Mouse (Mus musculus) heart, embryonic 15.5 days (tissue): ENCODE measurements at regions not wholly inside any gene's neighbourhood (a gene's known extent, or its start where the extent isn't known, plus 50 kb on each side); places are given as distances from the start of the nearest gene placed in this dataset.

Experiments
- ATAC-seq: fragments of 200-750 bp; cut with Nextera tagmentation; replicated peaks from 2 replicates; pipeline ENCODE4 v1.8.0; 2017; ENCODE audit warnings: low read depth, moderate TSS enrichment; ENCODE audit not compliant: insufficient number of reproducible peaks, insufficient read depth, low FRiP score
- H3K27ac ChIP-seq: fragments of 300-500 bp; sonication (generic); 2 replicates; pipeline ENCODE4 v1.5.1; 2015; ENCODE audit warnings: mild to moderate bottlenecking, inconsistent platforms
- H3K27me3 ChIP-seq: fragments of 300-500 bp; sonication (generic); 2 replicates; pipeline ENCODE4 v1.6.1; 2015; ENCODE audit warnings: inconsistent platforms
- H3K36me3 ChIP-seq: fragments of 300-500 bp; sonication (generic); 2 replicates; pipeline ENCODE4 v1.6.1; 2015; ENCODE audit warnings: mild to moderate bottlenecking, inconsistent platforms
- H3K4me1 ChIP-seq: fragments of 300-500 bp; sonication (generic); replicated peaks from 2 replicates; pipeline ENCODE4 v1.6.1; 2015; ENCODE audit warnings: inconsistent platforms
- H3K4me2 ChIP-seq: fragments of 300-500 bp; sonication (generic); 2 replicates; pipeline ENCODE4 v1.6.1; 2015; ENCODE audit warnings: inconsistent platforms, mild to moderate bottlenecking, moderate library complexity
- H3K4me3 ChIP-seq: fragments of 300-500 bp; sonication (generic); 2 replicates; pipeline ENCODE4 v1.5.1; 2015; ENCODE audit warnings: mild to moderate bottlenecking, inconsistent platforms
- H3K9ac ChIP-seq: fragments of 300-500 bp; sonication (generic); 2 replicates; pipeline ENCODE4 v1.6.1; 2015; ENCODE audit warnings: mild to moderate bottlenecking, inconsistent platforms
- H3K9me3 ChIP-seq: fragments of 300-500 bp; sonication (generic); replicated peaks from 2 replicates; pipeline ENCODE4 v1.6.1; 2016; ENCODE audit warnings: inconsistent platforms
- WGBS: fragments of 180-500 bp; shearing (Covaris S2); methylation state at CpG from one replicate; pipeline ENCODE4 v1.1.7; 2015; ENCODE audit warnings: mixed read lengths; 5-methylcytosine and 5-hydroxymethylcytosine counted together

DNA sequence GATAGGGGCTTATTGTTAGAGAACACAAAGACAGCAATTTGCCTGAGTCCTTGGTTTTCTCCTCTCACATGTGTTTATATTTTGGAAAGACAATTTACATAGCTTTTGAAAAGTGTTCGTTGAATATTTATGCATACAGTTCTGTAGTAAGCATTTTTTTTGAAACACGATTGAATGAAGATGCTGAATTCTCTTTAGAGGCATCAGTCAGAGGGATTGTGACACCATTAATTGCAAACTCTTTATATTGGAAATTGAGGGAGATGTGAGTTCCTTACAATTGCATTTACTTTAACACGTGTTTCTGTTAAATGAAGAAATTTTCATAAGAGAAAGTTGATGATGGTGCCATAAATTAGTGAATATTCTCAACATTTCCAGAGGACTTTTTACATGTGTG, 424.1 kb downstream of the Trib2 start:
- Histone ChIP-seq H3K9me3 (no peaks in the 10 kb centered on the region), H3K4me1 (no peaks in the 10 kb centered on the region), H3K27me3 (no peaks in the 10 kb centered on the region), H3K27ac (no peak overlapping the region), H3K36me3 (no peaks in the 10 kb centered on the region), H3K4me2 (no peak overlapping the region), H3K9ac (no peak overlapping the region), H3K4me3 (no peak overlapping the region)
- no peak for ATAC-seq
- WGBS = 76% methylated on average over 3 of the region's 3 CpGs

DNA sequence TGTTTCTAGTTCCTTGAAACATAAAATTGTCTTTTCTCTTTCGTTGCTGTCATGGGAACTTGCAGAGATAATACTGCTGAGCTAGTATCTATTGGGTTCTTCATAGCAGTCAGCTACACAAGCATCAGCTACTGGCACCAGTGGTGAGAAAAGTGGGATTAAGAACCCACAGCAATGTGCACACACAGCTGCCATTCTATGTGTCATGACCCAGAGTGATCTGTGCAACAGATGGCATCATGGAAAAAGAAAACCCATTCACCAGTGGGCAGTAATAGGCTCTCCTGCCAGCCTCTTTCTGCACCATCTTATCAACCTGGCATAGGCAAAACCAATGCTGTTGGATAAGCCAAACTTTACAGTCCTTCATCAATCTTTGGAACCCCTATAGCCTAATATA, 428.1 kb downstream of the Trib2 start:
- Histone ChIP-seq H3K9me3 (no peaks in the 10 kb centered on the region), H3K9ac (no peak overlapping the region), H3K4me3 (no peak overlapping the region), H3K4me2 (no peak overlapping the region), H3K36me3 (no peaks in the 10 kb centered on the region), H3K27ac (no peak overlapping the region), H3K27me3 (no peaks in the 10 kb centered on the region), H3K4me1 (no peaks in the 10 kb centered on the region)
- no peak for ATAC-seq
- 74% methylated on average over 1 of the region's 1 CpGs for WGBS

DNA sequence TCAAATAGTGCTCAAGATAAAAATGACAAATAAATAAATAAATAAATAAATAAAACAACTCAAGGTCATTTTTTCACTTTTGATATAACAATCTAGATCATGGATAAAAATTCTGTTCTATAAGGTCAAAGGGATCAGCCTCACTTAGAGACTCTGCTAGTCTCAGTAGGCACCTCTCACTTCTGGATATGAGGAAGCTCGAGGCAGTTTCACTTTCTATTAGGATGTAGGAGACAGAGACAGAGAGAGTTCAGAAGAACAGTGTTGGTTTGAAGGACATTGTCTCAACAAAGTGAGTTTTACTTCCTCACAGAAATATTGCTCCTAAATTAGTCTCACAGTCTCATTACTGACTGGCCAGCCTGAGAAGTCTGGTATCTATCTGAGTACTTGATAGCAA, 458.9 kb downstream of the Trib2 start:
- Histone ChIP-seq H3K27ac (no peak overlapping the region), H3K4me3 (no peak overlapping the region), H3K9ac (no peak overlapping the region), H3K4me2 (no peak overlapping the region), H3K9me3 (no peaks in the 10 kb centered on the region), H3K4me1 (no peaks in the 10 kb centered on the region), H3K36me3 (no peaks in the 10 kb centered on the region), H3K27me3 (no peaks in the 10 kb centered on the region)
- no peak for ATAC-seq
- WGBS = 64% methylated on average over 1 of the region's 1 CpGs

DNA sequence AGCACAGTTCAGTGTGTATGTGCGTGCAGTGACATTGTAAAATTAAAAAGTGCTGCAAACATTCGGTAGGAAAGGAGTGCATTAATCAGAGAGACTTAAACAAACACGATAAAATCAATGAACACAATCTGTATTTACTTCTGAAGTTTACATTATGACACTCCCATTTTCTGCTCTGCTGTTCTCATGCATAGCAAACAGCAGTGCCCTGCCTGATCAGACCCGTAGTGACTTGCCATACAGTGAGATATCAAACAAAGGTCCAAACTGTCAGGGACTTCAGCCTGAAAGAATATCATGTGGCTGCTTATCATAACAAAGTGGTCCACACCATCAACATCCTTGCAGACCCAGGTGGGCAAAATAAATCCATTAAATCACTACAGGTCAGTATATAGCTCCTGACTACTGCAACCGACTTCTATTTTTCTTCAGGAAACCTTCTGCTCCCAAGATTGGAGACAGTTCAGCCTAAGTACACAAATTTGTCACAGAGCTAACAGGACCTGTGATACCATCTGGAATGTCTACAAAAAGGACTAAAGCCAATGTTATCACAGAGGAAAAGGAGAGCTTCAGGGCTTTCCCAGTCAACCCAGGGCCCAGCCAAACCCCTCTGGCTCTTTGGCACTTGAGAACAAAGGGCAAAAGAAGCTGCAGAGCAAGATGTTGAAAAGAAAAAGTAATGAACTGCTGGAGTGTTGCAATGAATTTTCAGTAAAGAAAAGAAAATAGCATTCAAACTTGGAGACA, 495.8 kb downstream of the Trib2 start:
- H3K4me1 ChIP-seq = no peaks in the 10 kb centered on the region
- H3K27ac ChIP-seq = no peak overlapping the region
- no peaks in the 10 kb centered on the region for H3K9me3 ChIP-seq
- WGBS = 55% methylated on average over 5 of the region's 5 CpGs
- no peak overlapping the region for H3K4me2 ChIP-seq
- H3K27me3 ChIP-seq = no peaks in the 10 kb centered on the region
- no peak for ATAC-seq
- H3K36me3 ChIP-seq = no peaks in the 10 kb centered on the region
- H3K4me3 ChIP-seq = no peak overlapping the region
- H3K9ac ChIP-seq = no peak overlapping the region

DNA sequence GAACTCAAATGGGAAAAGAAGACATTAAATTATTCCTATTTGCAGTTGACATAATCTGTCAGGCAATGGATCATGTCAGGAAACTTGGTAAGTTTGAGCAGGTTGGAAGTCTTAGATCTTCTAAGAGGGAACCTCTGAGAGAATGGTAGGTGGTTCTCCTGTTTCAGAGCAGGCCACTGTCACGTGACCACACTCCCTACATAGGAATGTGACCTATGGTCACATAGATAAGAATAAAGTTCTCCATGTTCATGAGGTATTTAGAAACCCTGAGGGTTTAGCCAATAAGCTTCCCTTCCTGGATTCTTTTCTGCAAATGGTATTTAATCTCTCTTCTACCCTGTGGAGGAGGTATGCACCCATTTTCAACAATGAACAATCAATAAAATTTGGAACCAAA, 497.1 kb downstream of the Trib2 start:
- Histone ChIP-seq H3K27ac (no peak overlapping the region), H3K9me3 (no peaks in the 10 kb centered on the region), H3K36me3 (no peaks in the 10 kb centered on the region), H3K9ac (no peak overlapping the region), H3K4me1 (no peaks in the 10 kb centered on the region), H3K4me2 (no peak overlapping the region), H3K4me3 (no peak overlapping the region), H3K27me3 (no peaks in the 10 kb centered on the region)
- no peak for ATAC-seq
- WGBS = 34% methylated on average over 1 of the region's 1 CpGs

DNA sequence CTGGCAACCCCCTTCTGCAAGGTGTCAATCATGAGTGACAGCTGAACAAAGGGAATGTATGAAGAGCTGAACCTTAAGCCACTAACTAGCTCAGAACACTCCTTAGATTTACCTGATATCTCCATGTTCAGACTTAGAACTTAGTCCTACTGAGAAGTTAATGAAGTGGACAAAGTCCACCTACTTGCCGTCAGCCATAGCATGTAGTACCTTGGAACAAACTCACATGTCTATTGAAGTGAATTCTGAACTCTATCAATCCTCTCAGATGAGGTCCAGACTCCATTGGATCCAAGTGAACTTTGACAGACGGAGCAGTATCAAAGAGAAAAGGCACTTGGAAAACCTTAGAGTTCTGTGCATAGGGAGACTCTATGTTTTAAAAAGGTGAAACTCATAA, 521.8 kb downstream of the Trib2 start:
- H3K9me3 ChIP-seq = no peaks in the 10 kb centered on the region
- H3K27ac ChIP-seq = no peak overlapping the region
- no peaks in the 10 kb centered on the region for H3K4me1 ChIP-seq
- no peak for ATAC-seq
- no peak overlapping the region for H3K4me2 ChIP-seq
- WGBS = 87% methylated on average over 2 of the region's 2 CpGs
- H3K36me3 ChIP-seq = no peaks in the 10 kb centered on the region
- no peaks in the 10 kb centered on the region for H3K27me3 ChIP-seq
- H3K4me3 ChIP-seq = no peak overlapping the region
- H3K9ac ChIP-seq = no peak overlapping the region

DNA sequence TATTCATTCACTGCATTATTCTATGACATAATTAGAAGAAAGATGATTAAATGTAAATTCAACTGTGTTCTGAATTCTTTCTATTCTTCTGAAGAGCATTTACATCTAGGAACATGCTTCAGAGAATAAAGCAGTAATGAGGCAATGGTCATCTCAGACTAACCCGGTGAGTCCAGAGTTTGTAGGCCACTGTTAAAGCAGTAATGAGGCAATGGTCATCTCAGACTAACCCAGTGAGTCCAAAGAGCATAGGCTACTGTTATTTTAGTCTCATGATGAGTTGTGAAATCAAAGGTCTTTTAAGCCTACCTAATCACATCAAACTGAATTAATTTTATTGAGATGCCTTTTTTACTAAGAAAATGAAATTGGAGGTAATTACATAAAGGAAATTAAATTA, 554.6 kb downstream of the Trib2 start:
- 92% methylated on average over 1 of the region's 1 CpGs for WGBS
- no peaks in the 10 kb centered on the region for H3K9me3 ChIP-seq
- ATAC-seq = no peak

DNA sequence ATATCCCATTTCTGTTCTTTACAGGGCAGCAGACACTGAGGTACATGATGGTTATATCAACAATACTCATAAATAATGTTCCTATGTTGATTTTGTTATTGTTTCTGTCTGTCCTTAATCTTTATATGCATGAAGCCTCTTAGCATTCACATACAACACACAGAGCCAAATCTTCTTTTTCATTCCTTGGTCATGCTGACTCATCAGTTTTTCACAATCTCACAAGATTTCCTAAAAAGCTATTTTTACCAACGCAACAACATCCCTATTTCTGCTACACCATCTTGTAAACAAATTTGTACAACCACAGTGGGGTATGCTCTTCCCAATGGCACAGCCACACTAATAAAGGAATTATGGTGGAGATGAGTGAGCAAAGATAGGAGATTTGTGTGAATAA, 555.1 kb downstream of the Trib2 start:
- H3K27ac ChIP-seq = no peak overlapping the region
- ATAC-seq = no peak
- H3K4me1 ChIP-seq = no peaks in the 10 kb centered on the region
- H3K4me2 ChIP-seq = no peak overlapping the region
- no peaks in the 10 kb centered on the region for H3K27me3 ChIP-seq
- no peaks in the 10 kb centered on the region for H3K36me3 ChIP-seq
- H3K9ac ChIP-seq = no peak overlapping the region
- H3K9me3 ChIP-seq = no peaks in the 10 kb centered on the region
- 84% methylated on average over 1 of the region's 1 CpGs for WGBS
- H3K4me3 ChIP-seq = no peak overlapping the region

More for the DNA sequence above, 554.6 kb downstream of the Trib2 start:
- H3K27me3 ChIP-seq = no peaks in the 10 kb centered on the region
- no peaks in the 10 kb centered on the region for H3K4me1 ChIP-seq
- H3K36me3 ChIP-seq = no peaks in the 10 kb centered on the region
- no peak overlapping the region for H3K9ac ChIP-seq
- H3K4me3 ChIP-seq = no peak overlapping the region
- H3K27ac ChIP-seq = no peak overlapping the region
- no peak overlapping the region for H3K4me2 ChIP-seq

DNA sequence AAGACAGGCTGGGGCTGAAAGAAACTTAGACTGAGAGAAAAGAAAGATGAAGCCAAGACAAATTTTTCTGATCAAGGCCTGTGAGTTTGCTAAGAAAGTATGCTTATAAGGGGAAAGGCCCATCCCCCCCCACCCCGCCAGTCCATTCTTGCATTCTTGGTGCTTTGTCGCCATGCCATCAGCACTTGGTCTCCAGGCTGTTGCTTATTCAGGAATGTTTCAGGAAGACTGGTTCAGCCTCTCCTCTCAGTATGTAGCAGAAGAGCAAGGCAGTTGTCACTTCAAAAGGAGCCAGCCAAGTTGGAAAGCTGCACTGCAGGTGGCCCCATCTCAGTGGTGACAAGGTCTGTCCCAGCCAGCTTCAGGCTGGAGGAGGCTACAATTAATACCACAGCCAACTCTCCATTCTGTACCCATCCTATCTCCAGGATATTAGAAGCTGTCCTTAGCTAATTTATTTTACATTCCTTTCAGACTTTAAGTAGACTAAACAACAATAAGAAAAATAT, 555.8 kb downstream of the Trib2 start:
- no peaks in the 10 kb centered on the region for H3K36me3 ChIP-seq
- H3K9ac ChIP-seq = no peak overlapping the region
- no peak overlapping the region for H3K4me3 ChIP-seq
- no peaks in the 10 kb centered on the region for H3K27me3 ChIP-seq
- no peaks in the 10 kb centered on the region for H3K4me1 ChIP-seq
- no peaks in the 10 kb centered on the region for H3K9me3 ChIP-seq
- no peak for ATAC-seq
- 82% methylated on average over 2 of the region's 2 CpGs for WGBS
- no peak overlapping the region for H3K27ac ChIP-seq
- no peak overlapping the region for H3K4me2 ChIP-seq

DNA sequence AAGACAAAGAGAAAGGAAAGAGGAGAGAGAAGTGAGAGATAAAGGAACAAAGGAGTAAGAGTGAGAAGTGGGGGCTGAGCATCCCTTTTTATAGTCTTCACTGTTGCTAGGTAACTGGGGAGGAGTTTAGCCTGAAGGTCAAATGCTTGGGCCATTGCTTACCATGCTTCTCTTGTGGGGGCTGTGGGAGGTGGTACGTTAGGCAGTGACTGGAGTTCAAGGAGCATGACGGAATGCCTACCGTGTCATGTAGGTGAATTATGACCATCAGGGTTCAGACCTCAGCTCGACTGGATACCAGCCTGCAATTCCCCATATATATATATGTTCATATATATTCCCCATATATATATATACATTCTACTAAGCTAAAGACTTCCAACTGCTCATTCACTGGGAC, 571.8 kb downstream of the Trib2 start:
- no peaks in the 10 kb centered on the region for H3K36me3 ChIP-seq
- no peak overlapping the region for H3K9ac ChIP-seq
- H3K9me3 ChIP-seq = no peaks in the 10 kb centered on the region
- no peak for ATAC-seq
- H3K27ac ChIP-seq = no peak overlapping the region
- no peak overlapping the region for H3K4me2 ChIP-seq
- H3K27me3 ChIP-seq = no peaks in the 10 kb centered on the region
- no peaks in the 10 kb centered on the region for H3K4me1 ChIP-seq
- no peak overlapping the region for H3K4me3 ChIP-seq
- 80% methylated on average over 4 of the region's 4 CpGs for WGBS

DNA sequence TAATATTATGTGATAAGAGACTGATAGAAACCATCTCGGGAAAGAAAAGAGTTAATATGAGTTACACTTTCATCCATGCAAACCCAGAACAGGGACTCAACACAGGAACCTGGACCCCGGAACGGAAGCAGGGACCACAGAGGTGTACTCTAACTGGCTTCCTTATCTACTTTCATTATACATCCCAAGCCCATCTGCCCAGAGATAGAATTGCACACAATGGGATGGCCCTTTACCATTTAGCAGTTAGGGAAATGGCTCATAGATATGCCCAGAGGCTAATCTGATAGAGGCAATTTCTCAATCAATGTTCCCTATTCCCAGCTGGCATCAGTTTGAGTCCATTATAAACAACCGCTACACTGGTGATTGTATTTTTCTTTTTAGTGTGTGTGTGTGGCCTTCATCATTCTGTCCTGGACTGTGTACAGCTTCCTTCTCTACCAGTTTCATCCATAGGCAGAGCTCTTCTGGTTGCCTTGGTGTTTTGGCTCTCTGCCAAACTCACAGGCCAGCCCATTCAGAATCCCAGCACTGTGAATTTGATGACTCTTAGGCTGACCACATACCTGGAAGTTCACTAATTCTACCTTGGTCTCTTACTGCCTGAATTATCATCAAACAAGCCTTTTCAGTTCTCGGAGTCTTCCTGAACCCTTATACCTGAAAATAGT, 594.1 kb downstream of the Trib2 start:
- WGBS = 85% methylated on average over 5 of the region's 5 CpGs

DNA sequence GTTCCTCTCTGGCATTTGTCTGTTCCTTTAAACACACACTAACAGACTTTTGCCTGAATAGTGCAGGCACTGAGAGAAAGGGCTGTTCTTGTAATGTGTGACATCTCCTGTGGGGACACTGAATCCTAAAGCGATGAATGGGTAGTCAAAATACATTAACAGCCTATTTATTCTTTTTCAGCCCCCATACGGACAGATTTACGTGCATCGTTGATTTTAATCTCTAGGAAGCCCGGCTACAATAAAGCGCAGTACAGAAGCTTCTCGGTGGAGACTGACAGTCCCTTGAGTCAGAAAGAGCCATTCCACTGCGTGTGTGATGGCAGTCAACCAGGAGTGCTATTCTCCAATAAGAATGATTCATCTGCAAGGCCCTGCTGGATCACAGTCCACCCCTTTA, 598.2 kb downstream of the Trib2 start:
- H3K9me3 ChIP-seq = no peaks in the 10 kb centered on the region
- no peaks in the 10 kb centered on the region for H3K27me3 ChIP-seq
- H3K9ac ChIP-seq = no peak overlapping the region
- no peaks in the 10 kb centered on the region for H3K4me1 ChIP-seq
- H3K4me2 ChIP-seq = no peak overlapping the region
- no peaks in the 10 kb centered on the region for H3K36me3 ChIP-seq
- H3K4me3 ChIP-seq = no peak overlapping the region
- ATAC-seq = no peak
- 74% methylated on average over 8 of the region's 8 CpGs for WGBS
- H3K27ac ChIP-seq = no peak overlapping the region

More for the DNA sequence above, 594.1 kb downstream of the Trib2 start:
- Histone ChIP-seq H3K36me3 (no peaks in the 10 kb centered on the region), H3K4me2 (no peak overlapping the region), H3K4me3 (no peak overlapping the region), H3K27ac (no peak overlapping the region), H3K9ac (no peak overlapping the region), H3K9me3 (no peaks in the 10 kb centered on the region), H3K4me1 (no peaks in the 10 kb centered on the region), H3K27me3 (no peaks in the 10 kb centered on the region)
- no peak; the same call in 1 of the 2 replicates for ATAC-seq
